Mouse (Mus musculus) heart, adult 2 months (tissue): ENCODE data around the gene Sun5.

Source experiments
- CTCF ChIP-seq: fragments of 200-600 bp; IDR thresholded peaks from 2 replicates; pipeline ENCODE4 v1.8.1; 2022; ENCODE audit warnings: antibody characterized with exemption, mild to moderate bottlenecking, moderate library complexity
- EP300 ChIP-seq: fragments of 200-500 bp; IDR thresholded peaks from 2 replicates; pipeline ENCODE4 v1.6.1; 2011; ENCODE audit warnings: low read depth, low read length, control low read depth; ENCODE audit not compliant: insufficient read depth
- POLR2A ChIP-seq: fragments of 200-500 bp; IDR thresholded peaks from 2 replicates; pipeline ENCODE4 v1.6.1; 2011; ENCODE audit warnings: mild to moderate bottlenecking, low read depth, low read length, control low read depth; ENCODE audit not compliant: insufficient read depth

GRCm38 (mm10) chr2:153874745-153875144 lies 3.9 kb upstream of the Sun5 start, which contains the start of gene Bpifb2:
- no peak for TF ChIP-seq CTCF
- TF ChIP-seq EP300 = no peak
- TF ChIP-seq POLR2A = no peak
